Mouse (Mus musculus): ENCODE measurements around the gene Pbx3. TPM values are rescaled to one million over a fixed set of nuclear protein-coding genes. Genes with fewer than 3 reads are reported as not detected.
A peak's percentile ranks its signal among the peaks of the same experiment; 100 is the strongest.

The Pbx3 gene
- total and polyA plus RNA-seq, 2 experiments from 2014 or later: 62.3 to 105 TPM

GRCm38 (mm10) chr2:34235467-34236075 lies 137.4 kb downstream of the Pbx3 start:
- no peak for ATAC-seq (ENCODE audit: low FRiP score)
- peaks cover 6% of the 10 kb centered on the region; the same call in 1 of the 2 replicates for H3K4me1 ChIP-seq (ENCODE audit: insufficient read depth, low read length)

GRCm38 (mm10) chr2:34234274-34234673 lies 138.7 kb downstream of the Pbx3 start:
- Histone ChIP-seq H3K4me3 (ENCODE audit: low read depth, low read length) (no peak overlapping the region), H3K9me3 (ENCODE audit: low read length) (no peaks in the 10 kb centered on the region), H3K4me2 (ENCODE audit: low read depth, low read length, poor library complexity, severe bottlenecking) (no peak overlapping the region), H3K9ac (replicated peaks; ENCODE audit: low read length, poor library complexity, severe bottlenecking) (no peak overlapping the region), H3K27ac (ENCODE audit: low read depth, low read length) (no peak overlapping the region), H3K27me3 (ENCODE audit: insufficient read depth, low read length) (no peaks in the 10 kb centered on the region), H3K36me3 (ENCODE audit: insufficient read depth, low read length) (no peaks in the 10 kb centered on the region), H3K4me1 (ENCODE audit: insufficient read depth, low read length) (peaks cover 6% of the 10 kb centered on the region; the same call in 1 of the 2 replicates)
- ATAC-seq (ENCODE audit: low FRiP score) (no peak), DNase-seq (ENCODE audit: low spot score) (no peak)
- 55% methylated on average over 1 of the region's 1 CpGs for WGBS
- no peak for TF ChIP-seq CTCF (IDR thresholded peaks at IDR 0.05)

More at GRCm38 (mm10) chr2:34235467-34236075, 137.4 kb downstream of the Pbx3 start:
- H3K27me3 ChIP-seq (ENCODE audit: insufficient read depth, low read length): no peaks in the 10 kb centered on the region
- 0 out of 2 replicates have a peak overlapping the region, but pooled peaks have one; percentile 8 for H3K9ac ChIP-seq (replicated peaks; ENCODE audit: low read length, poor library complexity, severe bottlenecking)
- H3K36me3 ChIP-seq (ENCODE audit: insufficient read depth, low read length): no peaks in the 10 kb centered on the region
- no peak overlapping the region for H3K4me3 ChIP-seq (ENCODE audit: low read depth, low read length)
- DNase-seq (ENCODE audit: low spot score): no peak
- H3K4me2 ChIP-seq (ENCODE audit: low read depth, low read length, poor library complexity, severe bottlenecking): 0 out of 2 replicates have a peak overlapping the region, but pooled peaks have one; percentile 2
- 32% methylated on average over 8 of the region's 8 CpGs for WGBS
- TF ChIP-seq CTCF (IDR thresholded peaks at IDR 0.05): no peak
- no peaks in the 10 kb centered on the region for H3K9me3 ChIP-seq (ENCODE audit: low read length)
- peak overlapping the region; percentile 38 for H3K27ac ChIP-seq (ENCODE audit: low read depth, low read length)

- Histone ChIP-seq H3K27ac (ENCODE audit: low read depth, low read length) (no peak overlapping the region), H3K9me3 (ENCODE audit: low read length) (no peaks in the 10 kb centered on the region), H3K9ac (replicated peaks; ENCODE audit: low read length, poor library complexity, severe bottlenecking) (no peak overlapping the region), H3K4me1 (ENCODE audit: insufficient read depth, low read length) (peaks cover 6% of the 10 kb centered on the region; the same call in 1 of the 2 replicates), H3K36me3 (ENCODE audit: insufficient read depth, low read length) (no peaks in the 10 kb centered on the region), H3K4me3 (ENCODE audit: low read depth, low read length) (no peak overlapping the region), H3K27me3 (ENCODE audit: insufficient read depth, low read length) (no peaks in the 10 kb centered on the region), H3K4me2 (ENCODE audit: low read depth, low read length, poor library complexity, severe bottlenecking) (no peak overlapping the region)
- no peak for TF ChIP-seq CTCF (IDR thresholded peaks at IDR 0.05)
- ATAC-seq (ENCODE audit: low FRiP score): no peak
- DNase-seq (ENCODE audit: low spot score): peak; percentile 47
- WGBS: 65% methylated on average over 5 of the region's 5 CpGs
Observed at GRCm38 (mm10) chr2:34233271-34233670, 139.7 kb downstream of the Pbx3 start.

GRCm38 (mm10) chr2:34227688-34228087 lies 145.3 kb downstream of the Pbx3 start:
- H3K9ac ChIP-seq (replicated peaks; ENCODE audit: low read length, poor library complexity, severe bottlenecking): no peak overlapping the region
- H3K4me1 ChIP-seq (ENCODE audit: insufficient read depth, low read length): no peaks in the 10 kb centered on the region; the same call in 1 of the 2 replicates
- H3K4me2 ChIP-seq (ENCODE audit: low read depth, low read length, poor library complexity, severe bottlenecking): no peak overlapping the region
- ATAC-seq (ENCODE audit: low FRiP score) (no peak), DNase-seq (ENCODE audit: low spot score) (no peak)
- H3K27me3 ChIP-seq (ENCODE audit: insufficient read depth, low read length): no peaks in the 10 kb centered on the region
- no peak for TF ChIP-seq CTCF (IDR thresholded peaks at IDR 0.05)
- H3K36me3 ChIP-seq (ENCODE audit: insufficient read depth, low read length): no peaks in the 10 kb centered on the region
- H3K27ac ChIP-seq (ENCODE audit: low read depth, low read length): no peak overlapping the region
- H3K4me3 ChIP-seq (ENCODE audit: low read depth, low read length): no peak overlapping the region
- 51% methylated on average over 4 of the region's 4 CpGs for WGBS
- no peaks in the 10 kb centered on the region for H3K9me3 ChIP-seq (ENCODE audit: low read length)

GRCm38 (mm10) chr2:34225470-34225869 lies 147.5 kb downstream of the Pbx3 start:
- H3K4me1 ChIP-seq (ENCODE audit: insufficient read depth, low read length): no peaks in the 10 kb centered on the region; the same call in 1 of the 2 replicates
- no peaks in the 10 kb centered on the region for H3K27me3 ChIP-seq (ENCODE audit: insufficient read depth, low read length)
- H3K9ac ChIP-seq (replicated peaks; ENCODE audit: low read length, poor library complexity, severe bottlenecking): no peak overlapping the region
- TF ChIP-seq CTCF (IDR thresholded peaks at IDR 0.05): no peak
- no peak overlapping the region for H3K4me3 ChIP-seq (ENCODE audit: low read depth, low read length)
- no peaks in the 10 kb centered on the region for H3K9me3 ChIP-seq (ENCODE audit: low read length)
- DNase-seq (ENCODE audit: low spot score) (no peak), ATAC-seq (ENCODE audit: low FRiP score) (no peak)
- H3K36me3 ChIP-seq (ENCODE audit: insufficient read depth, low read length): no peaks in the 10 kb centered on the region
- 41% methylated on average over 6 of the region's 6 CpGs for WGBS
- H3K27ac ChIP-seq (ENCODE audit: low read depth, low read length): no peak overlapping the region
- H3K4me2 ChIP-seq (ENCODE audit: low read depth, low read length, poor library complexity, severe bottlenecking): no peak overlapping the region

- no peak for TF ChIP-seq CTCF (IDR thresholded peaks at IDR 0.05)
- no peaks in the 10 kb centered on the region for H3K27me3 ChIP-seq (ENCODE audit: insufficient read depth, low read length)
- ATAC-seq (ENCODE audit: low FRiP score): no peak
- DNase-seq (ENCODE audit: low spot score): no peak
- H3K27ac ChIP-seq (ENCODE audit: low read depth, low read length): no peak overlapping the region
- no peak overlapping the region for H3K4me3 ChIP-seq (ENCODE audit: low read depth, low read length)
- no peaks in the 10 kb centered on the region for H3K36me3 ChIP-seq (ENCODE audit: insufficient read depth, low read length)
- H3K4me1 ChIP-seq (ENCODE audit: insufficient read depth, low read length): no peaks in the 10 kb centered on the region
- no peaks in the 10 kb centered on the region for H3K9me3 ChIP-seq (ENCODE audit: low read length)
- H3K4me2 ChIP-seq (ENCODE audit: low read depth, low read length, poor library complexity, severe bottlenecking): no peak overlapping the region
- WGBS: 75% methylated on average over 3 of the region's 3 CpGs
- H3K9ac ChIP-seq (replicated peaks; ENCODE audit: low read length, poor library complexity, severe bottlenecking): no peak overlapping the region
Observed at GRCm38 (mm10) chr2:34221477-34221876, 151.5 kb downstream of the Pbx3 start.
